Mouse (Mus musculus): Measurements from ENCODE around the gene Hoxa11. TPM values are rescaled to one million over a fixed set of nuclear protein-coding genes. Genes with fewer than 3 reads are reported as not detected.

The Hoxa11 gene
- polyA plus RNA-seq, 1 experiment from 2014 or later, result not detected

- Histone ChIP-seq H3K27me3 (replicated peaks) (peaks cover 96% of the 10 kb centered on the region), H3K27ac (no peak overlapping the region), H3K4me2 (no peak overlapping the region), H3K4me3 (no peak overlapping the region), H3K9ac (no peak overlapping the region), H3K4me1 (peaks cover 11% of the 10 kb centered on the region), H3K36me3 (no peaks in the 10 kb centered on the region), H3K9me3 (replicated peaks) (no peaks in the 10 kb centered on the region)
- WGBS (ENCODE audit: insufficient replicate concordance), result 2% methylated on average over 24 of the region's 24 CpGs
- ATAC-seq, result no peak
Observed at GRCm38 (mm10) chr6:52262463-52263320, 17.1 kb upstream of the Hoxa11 start.

GRCm38 (mm10) chr6:52261751-52262462 is 16.3 kb upstream of the Hoxa11 start:
- Histone ChIP-seq H3K9me3 (replicated peaks) (no peaks in the 10 kb centered on the region), H3K9ac (no peak overlapping the region), H3K36me3 (no peaks in the 10 kb centered on the region), H3K4me3 (no peak overlapping the region), H3K4me2 (no peak overlapping the region), H3K27me3 (replicated peaks) (peaks cover 98% of the 10 kb centered on the region), H3K4me1 (peaks cover 11% of the 10 kb centered on the region), H3K27ac (no peak overlapping the region)
- WGBS (ENCODE audit: insufficient replicate concordance), result 3% methylated on average over 9 of the region's 9 CpGs
- no peak for ATAC-seq

GRCm38 (mm10) chr6:52260654-52261575 is 15.3 kb upstream of the Hoxa11 start, which contains the start of gene Hoxa13:
Hoxa13 (minus strand) TSS chr6:52260880.
- H3K36me3 ChIP-seq, result no peaks in the 10 kb centered on the region
- peak within 1 kb of the TSS; percentile 53 for H3K4me3 ChIP-seq
- H3K27ac ChIP-seq, result no peak within 1 kb of the TSS
- under 1% methylated on average over 60 of the region's 72 CpGs for WGBS (ENCODE audit: insufficient replicate concordance)
- peak within 1 kb of the TSS; percentile 64 for H3K4me2 ChIP-seq
- ATAC-seq, result no peak
- peaks cover 11% of the 10 kb centered on the region for H3K4me1 ChIP-seq
- no peaks in the 10 kb centered on the region for H3K9me3 ChIP-seq (replicated peaks)
- H3K27me3 ChIP-seq (replicated peaks), result peaks cover 96% of the 10 kb centered on the region
- no peak within 1 kb of the TSS for H3K9ac ChIP-seq

GRCm38 (mm10) chr6:52259811-52260261 is 14.2 kb upstream of the Hoxa11 start:
- no peaks in the 10 kb centered on the region for H3K9me3 ChIP-seq (replicated peaks)
- H3K36me3 ChIP-seq, result no peaks in the 10 kb centered on the region
- 2% methylated on average over 36 of the region's 39 CpGs for WGBS (ENCODE audit: insufficient replicate concordance)
- H3K27ac ChIP-seq, result no peak overlapping the region
- no peak for ATAC-seq
- H3K9ac ChIP-seq, result no peak overlapping the region
- H3K4me3 ChIP-seq, result peak overlapping the region; percentile 15; the same call in 1 of the 2 replicates
- peak overlapping the region; percentile 48 for H3K4me2 ChIP-seq
- H3K4me1 ChIP-seq, result peaks cover 11% of the 10 kb centered on the region
- peaks cover 96% of the 10 kb centered on the region for H3K27me3 ChIP-seq (replicated peaks)

GRCm38 (mm10) chr6:52259081-52259790 is 13.6 kb upstream of the Hoxa11 start:
- no peak overlapping the region for H3K4me2 ChIP-seq
- no peak overlapping the region for H3K27ac ChIP-seq
- 2% methylated on average over 24 of the region's 25 CpGs for WGBS (ENCODE audit: insufficient replicate concordance)
- no peak overlapping the region for H3K4me3 ChIP-seq
- H3K36me3 ChIP-seq, result no peaks in the 10 kb centered on the region
- H3K27me3 ChIP-seq (replicated peaks), result peaks cover 96% of the 10 kb centered on the region
- no peak overlapping the region for H3K9ac ChIP-seq
- peaks cover 11% of the 10 kb centered on the region for H3K4me1 ChIP-seq
- H3K9me3 ChIP-seq (replicated peaks), result no peaks in the 10 kb centered on the region
- ATAC-seq, result no peak

DNA sequence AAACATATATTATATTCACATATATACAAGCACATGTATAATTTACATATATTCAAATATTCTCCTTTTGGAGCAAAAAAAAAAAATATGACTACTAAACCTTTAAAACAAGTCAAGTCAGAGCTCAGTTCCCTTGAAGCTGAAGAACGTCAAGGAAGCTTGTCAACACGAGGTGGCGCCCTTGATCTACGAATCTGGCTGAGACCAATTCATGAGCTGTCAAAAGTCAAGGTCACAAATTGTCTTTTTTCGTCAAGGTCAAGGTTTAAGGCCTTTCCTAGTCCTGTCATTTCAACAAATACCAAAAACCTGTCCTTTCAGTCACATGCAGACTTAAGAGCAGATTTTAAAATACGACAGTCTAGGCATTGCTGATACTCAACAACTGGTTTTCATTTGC is 11.3 kb upstream of the Hoxa11 start:
- H3K4me2 ChIP-seq, result no peak overlapping the region

GRCm38 (mm10) chr6:52253511-52254500 is 8.2 kb upstream of the Hoxa11 start:
- Histone ChIP-seq H3K4me2 (0 out of 2 replicates have a peak overlapping the region, but pooled peaks have one; percentile 18), H3K4me3 (no peak overlapping the region)

More for the DNA sequence above, 11.3 kb upstream of the Hoxa11 start:
- H3K36me3 ChIP-seq, result no peaks in the 10 kb centered on the region
- 2% methylated on average over 6 of the region's 6 CpGs for WGBS (ENCODE audit: insufficient replicate concordance)
- H3K9me3 ChIP-seq (replicated peaks), result no peaks in the 10 kb centered on the region
- no peak for ATAC-seq
- H3K27me3 ChIP-seq (replicated peaks), result peaks cover 96% of the 10 kb centered on the region
- H3K4me3 ChIP-seq, result no peak overlapping the region
- no peak overlapping the region for H3K9ac ChIP-seq
- peaks cover 11% of the 10 kb centered on the region for H3K4me1 ChIP-seq
- no peak overlapping the region for H3K27ac ChIP-seq

GRCm38 (mm10) chr6:52252775-52253376 is 7.3 kb upstream of the Hoxa11 start:
- Histone ChIP-seq H3K27me3 (replicated peaks) (peaks cover 96% of the 10 kb centered on the region), H3K36me3 (no peaks in the 10 kb centered on the region), H3K27ac (no peak overlapping the region), H3K4me1 (no peaks in the 10 kb centered on the region), H3K4me3 (no peak overlapping the region), H3K4me2 (no peak overlapping the region), H3K9me3 (replicated peaks) (no peaks in the 10 kb centered on the region), H3K9ac (no peak overlapping the region)
- ATAC-seq, result no peak
- 3% methylated on average over 35 of the region's 35 CpGs for WGBS (ENCODE audit: insufficient replicate concordance)

More at GRCm38 (mm10) chr6:52253511-52254500, 8.2 kb upstream of the Hoxa11 start:
- no peak for ATAC-seq
- no peaks in the 10 kb centered on the region for H3K4me1 ChIP-seq
- WGBS (ENCODE audit: insufficient replicate concordance), result 2% methylated on average over 59 of the region's 59 CpGs
- H3K9me3 ChIP-seq (replicated peaks), result no peaks in the 10 kb centered on the region
- no peak overlapping the region for H3K9ac ChIP-seq
- peaks cover 96% of the 10 kb centered on the region for H3K27me3 ChIP-seq (replicated peaks)
- H3K27ac ChIP-seq, result no peak overlapping the region
- no peaks in the 10 kb centered on the region for H3K36me3 ChIP-seq

DNA sequence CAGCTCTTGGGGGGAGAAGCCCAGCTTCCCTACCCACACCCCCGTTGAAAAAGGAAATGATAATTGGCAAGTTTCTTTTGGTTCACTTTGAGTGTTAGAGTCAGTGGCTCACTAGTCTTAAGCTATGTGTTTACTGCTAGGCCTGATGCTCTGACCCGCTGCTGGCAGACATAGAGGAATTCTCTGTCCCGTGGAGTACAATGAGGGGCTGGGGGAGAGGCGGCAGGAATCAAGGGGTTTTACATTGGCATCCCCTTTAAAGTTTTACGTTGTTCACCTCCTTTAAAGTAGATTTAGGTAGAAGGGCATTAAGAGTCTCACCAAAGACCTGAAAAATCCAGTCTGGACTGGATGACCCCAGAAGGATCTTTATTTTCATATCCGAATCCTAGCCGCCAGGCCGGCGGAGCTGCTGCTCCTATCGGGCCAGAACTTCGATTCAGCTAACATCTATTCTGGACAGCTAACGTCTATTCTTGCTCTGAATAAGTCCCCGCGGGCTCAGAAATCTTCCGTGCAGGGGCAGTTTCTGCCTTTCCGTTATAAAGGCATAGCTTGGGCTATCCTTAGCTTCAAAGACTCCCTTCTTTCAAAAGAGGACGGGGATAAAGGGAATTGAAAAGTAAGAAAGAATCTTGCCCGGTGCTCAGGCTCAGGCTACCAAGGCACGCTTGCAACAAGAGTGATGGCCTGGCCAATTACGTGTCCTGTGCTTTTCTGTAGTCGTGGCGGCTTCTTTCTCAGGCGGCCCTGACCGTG is 6.6 kb upstream of the Hoxa11 start:
- no peak for ATAC-seq
- WGBS (ENCODE audit: insufficient replicate concordance), result 2% methylated on average over 24 of the region's 24 CpGs
- H3K4me2 ChIP-seq, result no peak overlapping the region

More for the DNA sequence above, 6.6 kb upstream of the Hoxa11 start:
- no peaks in the 10 kb centered on the region for H3K36me3 ChIP-seq
- no peaks in the 10 kb centered on the region for H3K9me3 ChIP-seq (replicated peaks)
- no peak overlapping the region for H3K4me3 ChIP-seq
- no peak overlapping the region for H3K9ac ChIP-seq
- H3K27me3 ChIP-seq (replicated peaks), result peaks cover 97% of the 10 kb centered on the region
- no peaks in the 10 kb centered on the region for H3K4me1 ChIP-seq
- H3K27ac ChIP-seq, result no peak overlapping the region
